Mouse (Mus musculus): ENCODE results near the gene Kcna2. TPM values are rescaled to one million over a fixed set of nuclear protein-coding genes. Genes with fewer than 3 reads are reported as not detected.

The Kcna2 gene
- total RNA-seq, 1 experiment from 2014 or later: not detected

DNA sequence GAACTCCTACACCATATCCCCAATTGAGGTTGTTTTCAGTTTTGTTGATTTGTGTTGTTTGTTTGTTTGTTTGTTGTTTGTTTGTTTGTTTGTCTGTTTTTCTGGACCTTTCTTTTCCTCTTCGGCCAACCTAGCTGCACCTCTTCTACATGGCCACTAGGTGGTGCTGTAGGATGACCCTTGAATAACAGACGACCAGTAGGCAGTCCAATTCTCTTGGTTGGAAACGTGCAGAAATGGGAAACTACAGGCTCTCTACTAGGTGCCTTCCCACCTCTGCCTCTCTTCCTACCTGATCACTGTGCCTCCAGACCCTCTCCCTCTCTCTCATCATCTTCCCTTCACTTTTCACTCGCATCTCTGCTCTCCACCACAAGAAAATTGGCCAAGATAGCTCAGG, 6.9 kb upstream of the Kcna2 start:
- peak; percentile 34 to 54; a peak in 1 of 4 replicates for ATAC-seq (replicated peaks in 1 of 2; ENCODE audit: insufficient read depth in 1 of 2, low FRiP score in 2 of 2, low TSS enrichment in 1 of 2, low read depth in 1 of 2, poor library complexity in 2 of 2, severe bottlenecking in 2 of 2)

DNA sequence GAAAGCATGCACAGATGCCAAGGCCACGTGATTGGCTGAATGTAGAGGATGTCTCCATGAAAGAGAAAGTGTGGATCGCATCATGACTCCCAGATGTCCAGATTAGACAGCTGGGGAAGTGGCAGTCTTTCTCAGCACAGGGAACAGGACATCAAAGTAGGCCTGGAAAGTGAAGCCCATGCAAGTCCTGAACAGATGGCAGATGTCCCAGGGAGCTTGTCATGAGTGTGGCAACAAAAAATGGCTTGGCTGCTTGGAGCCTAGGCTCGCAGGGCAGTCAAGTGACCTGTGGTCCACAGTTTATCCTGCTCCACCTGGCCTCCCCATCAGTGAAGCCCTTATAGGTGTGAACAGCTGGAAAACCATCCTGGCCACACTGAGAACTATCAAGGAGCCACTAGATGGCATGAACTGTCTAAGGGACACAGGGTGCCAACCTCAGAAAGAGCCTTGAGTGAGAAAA, 4.6 kb upstream of the Kcna2 start:
- ATAC-seq (replicated peaks in 1 of 2; ENCODE audit: insufficient read depth in 1 of 2, low FRiP score in 2 of 2, low TSS enrichment in 1 of 2, low read depth in 1 of 2, poor library complexity in 2 of 2, severe bottlenecking in 2 of 2): no peak

DNA sequence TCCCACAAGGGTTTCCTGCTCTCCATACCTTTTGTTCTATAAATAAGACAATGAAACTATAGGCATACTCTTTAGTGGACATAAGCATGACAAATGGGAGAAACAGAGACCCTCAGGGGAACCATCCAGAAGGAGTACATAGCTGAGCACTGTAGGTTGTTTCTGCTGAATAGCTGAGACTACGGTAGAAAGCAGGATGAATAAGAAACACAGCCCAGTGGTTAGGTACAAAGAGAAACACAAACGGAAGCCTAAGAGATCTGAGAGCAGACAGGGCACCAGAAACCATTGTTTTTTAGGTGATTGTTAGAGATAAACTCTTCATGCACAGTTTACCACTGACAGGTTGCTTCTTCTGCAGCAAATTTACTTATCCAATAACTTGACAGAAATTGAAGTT, 1.1 kb upstream of the Kcna2 start:
- no peak for ATAC-seq (replicated peaks in 1 of 2; ENCODE audit: insufficient read depth in 1 of 2, low FRiP score in 2 of 2, low TSS enrichment in 1 of 2, low read depth in 1 of 2, poor library complexity in 2 of 2, severe bottlenecking in 2 of 2)

DNA sequence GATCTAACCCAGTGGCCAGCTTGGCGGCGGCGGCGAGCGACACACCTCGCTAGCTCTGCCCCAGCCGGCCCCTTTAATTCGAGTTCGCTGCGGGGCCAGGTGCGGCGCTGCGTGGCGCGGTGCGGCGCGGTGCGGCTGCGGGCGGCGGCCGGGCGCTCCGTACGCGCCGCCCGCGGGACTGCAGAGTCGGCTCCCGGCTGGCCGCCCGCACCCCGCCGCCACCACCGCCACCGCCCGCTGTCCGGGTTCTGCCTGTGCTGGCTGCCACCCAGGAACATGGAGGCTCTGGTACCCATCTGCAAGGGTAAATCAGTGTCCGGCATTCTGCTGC, 475 bp downstream of the Kcna2 start:
- ATAC-seq (replicated peaks in 1 of 2; ENCODE audit: insufficient read depth in 1 of 2, low FRiP score in 2 of 2, low TSS enrichment in 1 of 2, low read depth in 1 of 2, poor library complexity in 2 of 2, severe bottlenecking in 2 of 2): no peak

DNA sequence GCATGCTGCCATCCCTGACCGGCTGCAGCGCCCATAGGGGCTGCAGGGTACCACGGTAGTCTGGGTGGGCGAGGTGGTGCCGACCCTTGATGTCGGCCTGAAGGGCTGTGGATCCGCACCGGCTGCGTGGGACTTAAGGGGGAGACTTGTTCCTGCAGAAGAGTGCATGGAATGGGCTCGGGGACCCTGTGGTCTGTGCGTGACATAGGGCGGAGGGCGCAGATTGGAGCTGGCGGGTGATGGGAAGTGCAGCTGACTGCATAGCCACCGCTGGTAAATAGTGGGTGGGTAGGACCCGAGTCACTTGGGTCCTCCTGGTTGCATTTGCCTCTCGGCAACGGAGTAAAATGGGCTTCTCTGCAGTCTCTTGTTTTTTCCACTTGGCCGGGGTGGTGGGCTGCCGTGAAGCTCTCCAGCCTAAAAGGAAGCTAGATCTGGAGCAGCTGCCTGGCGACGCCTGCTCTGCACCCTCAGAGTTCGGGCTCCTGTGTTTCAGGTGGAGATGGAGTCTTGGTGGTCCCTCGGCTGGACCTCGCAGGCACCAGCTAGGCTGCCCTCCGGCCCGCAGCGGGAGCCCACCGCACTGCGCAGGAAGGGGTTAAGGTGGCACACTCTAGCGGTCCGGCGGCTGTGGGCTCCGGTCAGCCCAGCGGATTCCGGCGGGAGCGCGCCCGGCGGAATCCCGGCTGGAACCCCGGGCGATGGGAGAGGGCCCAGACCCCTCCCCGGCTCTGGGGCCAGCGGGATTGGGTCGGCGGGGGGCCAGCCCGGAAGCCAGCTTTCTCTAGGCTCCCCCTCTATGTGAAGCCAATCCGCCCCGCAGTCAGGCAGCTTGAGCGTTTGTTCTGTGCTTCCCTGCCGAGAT, 1.1 kb downstream of the Kcna2 start:
- ATAC-seq (replicated peaks in 1 of 2; ENCODE audit: insufficient read depth in 1 of 2, low FRiP score in 2 of 2, low TSS enrichment in 1 of 2, low read depth in 1 of 2, poor library complexity in 2 of 2, severe bottlenecking in 2 of 2): peak in 1 of 2 experiments; percentile 26; a peak in 1 of 4 replicates

DNA sequence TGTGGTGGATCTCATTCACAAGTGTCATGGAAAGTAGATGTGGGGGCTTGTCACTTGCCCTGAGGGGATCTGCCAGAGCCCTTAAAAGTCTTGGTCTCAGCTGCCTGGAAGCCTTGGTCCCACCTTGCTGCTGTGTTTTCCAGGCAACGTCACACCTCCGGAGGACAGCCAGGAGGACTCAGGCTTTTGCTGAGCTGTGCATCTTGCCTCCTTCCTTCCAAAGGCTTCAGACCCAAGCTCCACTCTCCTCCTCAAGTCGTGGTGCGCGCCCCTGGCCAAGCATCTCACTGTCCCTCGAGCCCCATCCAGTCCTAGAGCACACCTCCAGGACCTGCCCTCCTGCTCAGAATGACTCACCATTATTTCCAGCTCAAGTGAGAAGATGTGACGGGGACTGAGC, 2.1 kb downstream of the Kcna2 start:
- ATAC-seq (replicated peaks in 1 of 2; ENCODE audit: insufficient read depth in 1 of 2, low FRiP score in 2 of 2, low TSS enrichment in 1 of 2, low read depth in 1 of 2, poor library complexity in 2 of 2, severe bottlenecking in 2 of 2): no peak

DNA sequence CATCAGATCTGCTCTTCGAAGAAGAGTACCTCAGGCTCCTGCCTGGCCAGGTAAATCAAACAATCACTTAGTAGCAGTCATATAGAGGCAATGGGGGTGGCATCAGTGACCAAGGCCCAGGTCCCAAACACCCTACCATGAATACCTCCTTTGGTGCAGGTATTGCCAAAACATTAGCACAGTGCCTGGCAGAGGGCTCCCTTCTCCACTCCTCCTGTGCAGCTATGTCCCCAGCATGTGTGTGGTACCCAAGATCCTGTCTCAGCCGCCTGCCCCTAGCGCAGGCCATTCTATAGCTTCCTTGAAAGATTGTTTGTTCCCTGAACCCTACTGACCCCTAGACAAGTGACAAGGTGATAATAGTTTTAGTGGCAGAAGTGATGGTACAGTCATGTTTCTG, 2.5 kb downstream of the Kcna2 start:
- ATAC-seq (replicated peaks in 1 of 2; ENCODE audit: insufficient read depth in 1 of 2, low FRiP score in 2 of 2, low TSS enrichment in 1 of 2, low read depth in 1 of 2, poor library complexity in 2 of 2, severe bottlenecking in 2 of 2): no peak

DNA sequence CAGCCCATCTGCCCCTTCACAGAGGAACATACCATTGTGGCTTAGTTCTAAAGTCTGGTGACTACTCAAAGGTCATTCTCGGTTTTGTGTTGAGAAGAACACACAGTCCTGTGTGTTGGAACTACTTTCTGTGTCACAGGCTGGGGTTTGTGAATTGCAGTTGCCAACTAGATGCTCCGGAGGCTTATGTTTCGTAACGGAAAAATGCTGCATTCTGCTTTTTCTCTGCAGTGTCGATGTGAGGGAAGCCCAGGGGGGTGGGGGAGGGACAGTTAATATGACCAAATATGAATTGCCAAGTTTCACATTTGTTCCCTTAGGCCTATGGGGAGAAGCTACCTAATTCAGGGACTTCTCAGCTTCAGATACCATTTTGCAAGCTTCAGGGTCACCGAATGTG, 5.0 kb downstream of the Kcna2 start:
- ATAC-seq (replicated peaks in 1 of 2; ENCODE audit: insufficient read depth in 1 of 2, low FRiP score in 2 of 2, low TSS enrichment in 1 of 2, low read depth in 1 of 2, poor library complexity in 2 of 2, severe bottlenecking in 2 of 2): no peak

DNA sequence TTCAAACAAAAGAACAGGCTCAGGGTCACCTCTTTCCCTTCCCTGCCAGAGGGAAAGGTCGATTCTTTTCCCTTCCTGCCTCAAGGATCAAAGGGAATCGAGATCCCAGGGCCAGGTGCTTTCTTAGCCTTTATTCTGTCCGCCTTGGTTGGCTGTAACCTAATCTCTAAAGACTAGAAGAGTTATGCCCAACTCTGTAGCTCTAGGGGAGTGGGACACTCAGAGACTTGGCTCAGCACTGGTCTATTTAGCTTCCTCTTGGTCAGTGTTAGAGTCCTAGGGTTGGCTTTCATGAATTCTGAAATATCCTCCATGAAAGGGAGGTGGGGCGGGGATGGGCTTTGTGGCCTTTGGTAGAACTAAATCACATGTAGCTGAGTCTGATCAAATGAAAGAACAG, 11.6 kb downstream of the Kcna2 start:
- ATAC-seq (replicated peaks in 1 of 2; ENCODE audit: insufficient read depth in 1 of 2, low FRiP score in 2 of 2, low TSS enrichment in 1 of 2, low read depth in 1 of 2, poor library complexity in 2 of 2, severe bottlenecking in 2 of 2): no peak

DNA sequence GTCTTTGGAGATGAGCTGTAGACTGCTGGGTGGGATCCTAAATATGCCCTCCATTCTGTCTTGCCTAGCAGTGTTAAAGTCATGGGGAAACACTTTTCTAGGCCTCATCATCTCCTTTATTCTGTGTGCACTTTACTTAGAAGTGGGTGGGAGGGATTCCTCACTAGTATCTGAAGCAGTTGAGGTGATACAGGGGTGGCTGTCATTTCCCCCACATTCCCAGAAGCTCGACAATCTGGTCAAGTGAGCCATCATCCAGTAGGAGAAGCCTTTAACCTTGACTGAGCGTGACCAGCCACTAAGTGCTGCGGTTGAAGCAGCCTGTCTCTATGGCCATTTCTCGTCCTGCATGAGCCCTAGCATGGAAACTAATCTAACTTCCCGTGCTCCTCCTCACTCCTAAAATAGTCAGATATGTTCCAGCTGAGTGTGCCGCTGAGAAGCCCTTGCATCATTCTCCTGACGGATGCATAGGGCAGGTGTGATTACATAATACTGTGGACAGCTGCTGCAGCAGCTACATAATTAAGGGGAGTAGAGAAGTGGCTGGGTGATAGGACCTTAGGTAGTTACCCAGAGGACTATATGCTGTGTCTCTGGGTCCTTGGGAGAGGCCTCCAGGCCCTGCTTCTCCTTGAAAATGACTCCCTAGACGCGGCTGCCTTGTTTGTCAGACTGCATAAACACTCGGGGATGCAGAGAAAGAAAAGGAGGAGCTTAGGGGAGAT, 12.2 kb downstream of the Kcna2 start:
- no peak for ATAC-seq (replicated peaks in 1 of 2; ENCODE audit: insufficient read depth in 1 of 2, low FRiP score in 2 of 2, low TSS enrichment in 1 of 2, low read depth in 1 of 2, poor library complexity in 2 of 2, severe bottlenecking in 2 of 2)

DNA sequence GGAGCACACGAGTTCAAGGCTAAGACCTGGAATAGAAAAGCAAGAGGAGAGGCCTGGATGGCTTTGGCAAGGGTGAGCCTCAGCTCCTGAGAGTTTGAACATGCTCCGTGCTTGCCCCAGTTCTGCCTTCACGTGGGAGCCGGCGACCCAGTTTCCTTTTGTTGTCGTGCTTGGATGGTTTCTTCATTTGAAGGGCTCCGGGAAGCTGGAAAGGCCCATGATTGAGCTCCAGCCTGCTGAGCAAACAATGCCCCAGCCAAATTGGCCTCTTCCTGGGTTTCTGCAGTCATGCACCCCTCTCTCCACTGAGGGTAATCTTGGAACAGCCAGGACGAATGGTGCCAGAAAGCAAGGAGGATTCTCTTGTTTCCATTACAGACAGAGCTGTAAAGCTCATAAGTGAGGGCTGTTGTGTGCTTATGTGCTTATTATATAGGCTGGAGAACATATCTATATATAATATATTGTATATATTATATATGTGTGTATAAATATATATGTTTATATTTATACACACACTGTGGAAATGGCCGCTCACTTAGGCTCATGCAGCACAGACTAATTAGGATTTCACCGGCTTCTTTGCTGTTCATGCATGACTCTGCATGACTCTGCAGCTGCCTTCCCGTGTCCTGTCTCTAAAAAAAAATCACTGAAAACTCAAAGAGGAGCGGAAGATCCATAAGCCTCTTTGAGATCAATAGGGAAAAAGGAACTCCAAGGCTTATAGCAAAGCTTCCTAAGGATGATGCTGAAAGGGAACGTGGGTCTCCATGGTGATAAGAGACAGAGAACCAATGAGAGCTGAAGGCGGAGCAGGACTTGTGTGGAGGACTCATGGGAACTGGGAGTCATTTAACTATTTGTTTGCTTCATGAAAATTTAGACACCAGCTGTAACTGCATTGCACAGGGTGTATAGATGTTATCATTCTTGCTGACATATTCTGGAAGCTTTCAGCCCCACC, 13.1 kb downstream of the Kcna2 start:
- no peak for ATAC-seq (replicated peaks in 1 of 2; ENCODE audit: insufficient read depth in 1 of 2, low FRiP score in 2 of 2, low TSS enrichment in 1 of 2, low read depth in 1 of 2, poor library complexity in 2 of 2, severe bottlenecking in 2 of 2)

DNA sequence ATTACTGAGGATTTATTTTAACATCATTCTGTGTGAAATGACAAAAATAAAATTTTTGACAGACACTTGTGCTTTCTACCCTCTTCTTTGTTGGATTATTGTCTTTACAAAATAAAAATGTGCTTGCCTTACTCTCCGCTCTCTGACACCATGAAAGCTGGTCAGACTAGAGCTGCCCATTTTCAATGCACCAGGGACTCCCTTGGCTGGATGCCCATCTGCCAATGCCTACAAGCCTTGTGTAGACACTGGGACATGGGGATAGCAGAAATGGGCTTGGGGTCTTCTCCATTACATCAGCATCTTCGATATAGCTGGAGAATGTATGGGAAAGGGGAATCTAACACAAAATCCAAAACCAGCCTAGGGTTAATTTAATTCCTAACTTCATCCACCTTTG, 14.0 kb downstream of the Kcna2 start:
- no peak for ATAC-seq (replicated peaks in 1 of 2; ENCODE audit: insufficient read depth in 1 of 2, low FRiP score in 2 of 2, low TSS enrichment in 1 of 2, low read depth in 1 of 2, poor library complexity in 2 of 2, severe bottlenecking in 2 of 2)

DNA sequence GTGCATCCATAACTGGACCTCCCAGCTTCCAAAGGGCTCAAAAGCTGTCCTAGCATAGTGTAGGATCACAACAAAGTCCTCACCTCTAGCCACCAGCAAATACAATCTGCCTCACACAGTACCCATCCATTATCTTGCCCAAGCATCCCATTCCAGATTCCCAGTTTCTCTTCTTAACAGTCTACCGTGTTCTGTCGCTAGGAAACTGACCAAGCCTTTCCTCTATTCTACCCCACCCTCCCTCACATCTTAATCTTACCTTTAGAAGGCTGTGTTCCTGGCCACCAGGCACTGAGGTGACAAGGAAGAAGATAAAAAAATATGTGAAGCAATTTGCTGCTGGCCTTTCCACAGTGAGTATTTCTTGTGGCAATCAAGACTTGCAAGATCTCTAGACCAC, 14.8 kb downstream of the Kcna2 start:
- no peak for ATAC-seq (replicated peaks in 1 of 2; ENCODE audit: insufficient read depth in 1 of 2, low FRiP score in 2 of 2, low TSS enrichment in 1 of 2, low read depth in 1 of 2, poor library complexity in 2 of 2, severe bottlenecking in 2 of 2)

DNA sequence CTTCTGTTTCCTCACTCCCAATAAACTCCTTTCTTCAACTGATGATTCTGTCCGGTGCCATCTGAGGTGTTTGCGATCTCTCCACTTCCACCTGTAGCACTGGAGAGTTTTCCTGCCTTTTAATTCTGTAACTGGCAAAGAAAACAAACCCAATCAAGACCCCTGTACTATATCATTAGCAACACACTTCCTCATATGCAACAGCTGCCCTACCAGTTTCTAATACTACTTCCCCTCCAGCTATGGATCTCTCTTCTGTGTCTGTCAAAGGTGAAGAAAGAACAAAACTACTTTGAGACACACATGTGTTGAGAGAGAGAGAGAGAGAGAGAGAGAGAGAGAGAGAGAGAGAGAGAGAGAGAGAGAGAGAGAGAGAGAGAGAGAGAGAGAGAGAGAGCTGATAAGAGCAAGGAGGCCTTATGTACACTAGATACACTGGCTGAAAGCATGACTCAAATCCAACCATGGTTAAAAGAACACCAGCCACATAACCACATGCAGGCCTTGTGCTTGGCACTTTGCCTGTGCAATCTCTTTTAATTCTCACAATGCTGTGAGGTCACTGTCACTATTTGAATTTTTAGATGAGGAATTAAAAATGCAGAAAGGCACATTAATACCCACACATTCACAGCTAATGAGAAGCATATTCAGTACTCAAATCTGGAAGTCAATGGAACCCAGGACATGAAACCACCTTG, 19.1 kb downstream of the Kcna2 start:
- ATAC-seq (replicated peaks in 1 of 2; ENCODE audit: insufficient read depth in 1 of 2, low FRiP score in 2 of 2, low TSS enrichment in 1 of 2, low read depth in 1 of 2, poor library complexity in 2 of 2, severe bottlenecking in 2 of 2): peak; percentile 57 to 62

DNA sequence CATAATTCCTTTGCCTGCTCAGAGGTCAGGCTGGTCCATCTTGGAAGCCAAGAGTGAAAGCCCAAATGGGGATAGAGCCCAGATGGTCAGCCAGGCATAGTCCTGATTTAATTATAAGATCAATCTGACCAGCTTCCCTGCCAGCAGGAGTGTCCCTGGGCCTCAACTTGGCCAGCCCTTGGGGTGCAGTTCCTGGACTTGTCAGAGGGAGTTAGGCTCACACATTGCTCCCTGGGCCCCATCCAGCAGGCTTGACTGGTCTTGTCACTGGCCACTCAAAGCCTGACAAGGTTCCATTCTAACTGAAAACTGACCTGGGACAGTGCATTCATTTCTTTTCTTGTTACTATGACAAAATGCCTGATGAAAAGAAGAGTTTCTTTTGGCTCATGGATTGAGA, 21.4 kb downstream of the Kcna2 start:
- ATAC-seq (replicated peaks in 1 of 2; ENCODE audit: insufficient read depth in 1 of 2, low FRiP score in 2 of 2, low TSS enrichment in 1 of 2, low read depth in 1 of 2, poor library complexity in 2 of 2, severe bottlenecking in 2 of 2): no peak

DNA sequence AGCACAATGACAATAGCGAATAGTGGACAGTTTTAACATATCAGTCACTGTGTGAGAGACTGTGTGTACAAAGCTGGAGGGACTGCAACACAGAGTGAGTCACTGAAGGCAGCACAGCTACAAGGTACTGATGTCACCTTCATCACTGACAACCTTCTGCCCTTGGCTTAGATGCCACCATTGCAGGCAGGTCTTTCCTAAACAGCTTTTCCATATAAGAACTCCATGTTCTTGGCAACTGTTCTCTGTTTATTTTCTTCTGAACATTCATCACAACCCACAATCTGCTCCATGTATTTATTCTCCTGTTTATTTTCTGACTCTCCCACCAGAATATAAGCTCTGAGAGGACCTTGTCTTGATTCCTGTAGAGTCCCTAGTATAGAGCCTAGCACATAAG, 26.7 kb downstream of the Kcna2 start:
- ATAC-seq (replicated peaks in 1 of 2; ENCODE audit: insufficient read depth in 1 of 2, low FRiP score in 2 of 2, low TSS enrichment in 1 of 2, low read depth in 1 of 2, poor library complexity in 2 of 2, severe bottlenecking in 2 of 2): no peak

DNA sequence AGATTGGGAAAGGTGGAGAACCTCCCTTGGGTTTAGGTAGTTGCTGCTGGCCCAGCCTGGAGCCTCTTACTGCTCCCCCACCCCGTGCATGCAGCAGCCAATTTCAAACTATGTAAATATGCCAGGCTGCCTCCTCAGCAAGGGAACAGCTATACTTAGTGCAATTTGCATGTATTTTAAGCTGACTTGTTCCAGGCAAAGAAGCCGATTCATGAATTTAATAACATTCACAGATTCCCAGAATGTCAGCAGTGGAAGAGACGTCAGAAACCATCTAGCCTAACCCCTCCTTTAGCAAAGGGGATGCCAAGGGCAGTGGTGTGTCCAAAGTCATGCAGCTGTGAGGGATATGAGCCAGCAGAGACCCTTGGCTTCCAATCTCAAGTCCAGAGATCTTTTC, 27.5 kb downstream of the Kcna2 start:
- ATAC-seq (replicated peaks in 1 of 2; ENCODE audit: insufficient read depth in 1 of 2, low FRiP score in 2 of 2, low TSS enrichment in 1 of 2, low read depth in 1 of 2, poor library complexity in 2 of 2, severe bottlenecking in 2 of 2): no peak

Measured in hematopoietic stem cell, adult 5-6 weeks (primary cell).